Mouse (Mus musculus) liver, adult 2 months (tissue): ENCODE results near the gene Zbtb12. TPM values are rescaled to one million over a fixed set of nuclear protein-coding genes. Genes with fewer than 3 reads are reported as not detected.

Experiments used
- DNase-seq: peaks from one replicate; pipeline ENCODE4 v3.0.0-alpha.2; 2011; ENCODE audit warnings: low read depth, low spot score; ENCODE audit errors: extremely low read depth
- H3K27ac ChIP-seq: fragments of 200-500 bp; replicated peaks from 2 replicates; pipeline ENCODE4 v1.5.1; 2012; ENCODE audit warnings: low read depth, mild to moderate bottlenecking, control low read depth, inconsistent platforms, low read length; ENCODE audit not compliant: insufficient read depth
- H3K27me3 ChIP-seq: fragments of 200-500 bp; 2 replicates; pipeline ENCODE4 v1.6.1; 2012; ENCODE audit warnings: mild to moderate bottlenecking, moderate library complexity, low read length, inconsistent platforms; ENCODE audit not compliant: control insufficient read depth, insufficient read depth
- H3K36me3 ChIP-seq: fragments of 200-500 bp; 2 replicates; pipeline ENCODE4 v1.6.1; 2012; ENCODE audit warnings: low read length, inconsistent platforms; ENCODE audit not compliant: control insufficient read depth, insufficient read depth
- H3K4me1 ChIP-seq: fragments of 200-500 bp; 2 replicates; pipeline ENCODE4 v1.6.1; 2011; ENCODE audit warnings: low read length; ENCODE audit not compliant: control insufficient read depth, insufficient read depth
- H3K4me3 ChIP-seq: fragments of 200-500 bp; 2 replicates; pipeline ENCODE4 v1.5.1; 2011; ENCODE audit warnings: low read depth, mild to moderate bottlenecking, control low read depth, low read length, moderate library complexity; ENCODE audit not compliant: insufficient read depth
- H3K79me2 ChIP-seq: fragments of 200-500 bp; 2 replicates; pipeline ENCODE4 v1.6.1; 2012; ENCODE audit warnings: inconsistent platforms, mild to moderate bottlenecking, low read length, moderate library complexity; ENCODE audit not compliant: control insufficient read depth, insufficient read depth
- H3K9ac ChIP-seq: fragments of 200-500 bp; 2 replicates; pipeline ENCODE4 v1.6.1; 2012; ENCODE audit warnings: low read depth, mild to moderate bottlenecking, control low read depth, inconsistent platforms, low read length
- CTCF ChIP-seq: fragments of 200-500 bp; IDR thresholded peaks from 2 replicates; pipeline ENCODE4 v1.5.1; 2011; ENCODE audit warnings: low read depth, low read length, control low read depth
- POLR2A ChIP-seq: fragments of 200-500 bp; IDR thresholded peaks from 2 replicates; pipeline ENCODE4 v1.6.1; 2011; ENCODE audit warnings: low read length, control low read depth; ENCODE audit not compliant: insufficient read depth; ENCODE audit errors: extremely low read depth
- WGBS: fragments of 180-500 bp; shearing (Covaris S2); methylation state at CpG from one replicate; pipeline ENCODE4 v1.1.7; 2018; 5-methylcytosine and 5-hydroxymethylcytosine counted together
- polyA plus RNA-seq: library from polyadenylated mRNA; depleted of rRNA; stranded (reverse); fragments of >200 nt; gene quantifications from 2 replicates; pipeline ENCODE4 v1.2.3, GENCODE M21; 2012
- total RNA-seq: library from RNA; depleted of rRNA; stranded (reverse); fragments of >200 nt; gene quantifications from 2 replicates; pipeline ENCODE4 v1.2.3, GENCODE M21; 2014

Zbtb12 gene
- total and polyA plus RNA-seq, 2 experiments, result 1.8 to 4.6 TPM

- 99% methylated on average over 2 of the region's 2 CpGs for WGBS
- peaks cover 12% of the 10 kb centered on the region for H3K4me1 ChIP-seq
- H3K79me2 ChIP-seq, result no peaks in the 10 kb centered on the region
- TF ChIP-seq POLR2A (no peak), CTCF (peak; percentile 56)
- H3K9ac ChIP-seq, result no peak overlapping the region
- DNase-seq, result no peak
- no peak overlapping the region for H3K4me3 ChIP-seq
- no peaks in the 10 kb centered on the region for H3K36me3 ChIP-seq
- no peaks in the 10 kb centered on the region for H3K27me3 ChIP-seq
- H3K27ac ChIP-seq, result no peak overlapping the region
Observed at GRCm38 (mm10) chr17:34891377-34891776, 12.1 kb downstream of the Zbtb12 start.

GRCm38 (mm10) chr17:34893072-34893824, 14.0 kb downstream of the Zbtb12 start:
- no peak overlapping the region for H3K4me3 ChIP-seq
- peaks cover 8% of the 10 kb centered on the region for H3K4me1 ChIP-seq
- no peaks in the 10 kb centered on the region for H3K27me3 ChIP-seq
- WGBS, result 47% methylated on average over 12 of the region's 12 CpGs
- H3K9ac ChIP-seq, result no peak overlapping the region
- H3K36me3 ChIP-seq, result no peaks in the 10 kb centered on the region
- H3K79me2 ChIP-seq, result no peaks in the 10 kb centered on the region
- no peak overlapping the region for H3K27ac ChIP-seq
- peak; percentile 36 for DNase-seq
- TF ChIP-seq CTCF (no peak), POLR2A (no peak)

GRCm38 (mm10) chr17:34894074-34894597, 14.9 kb downstream of the Zbtb12 start:
- peak overlapping the region; percentile 70 for H3K4me3 ChIP-seq
- no peaks in the 10 kb centered on the region for H3K27me3 ChIP-seq
- peaks cover 8% of the 10 kb centered on the region for H3K4me1 ChIP-seq
- peaks cover 6% of the 10 kb centered on the region; the same call in 1 of the 2 replicates for H3K79me2 ChIP-seq
- H3K36me3 ChIP-seq, result no peaks in the 10 kb centered on the region
- under 1% methylated on average over 50 of the region's 51 CpGs for WGBS
- peak overlapping the region; percentile 78 for H3K27ac ChIP-seq
- peak overlapping the region; percentile 81 for H3K9ac ChIP-seq
- peak; percentile 74 for DNase-seq
- TF ChIP-seq CTCF, result peak; percentile 5; the same call in 1 of the 2 replicates
- 0 out of 2 replicates have a peak, but pooled peaks have one; percentile 34 for TF ChIP-seq POLR2A

- WGBS, result 10% methylated on average over 48 of the region's 51 CpGs
- Histone ChIP-seq H3K36me3 (no peaks in the 10 kb centered on the region), H3K27me3 (no peaks in the 10 kb centered on the region), H3K79me2 (peaks cover 10% of the 10 kb centered on the region; the same call in 1 of the 2 replicates), H3K4me3 (peak overlapping the region; percentile 70), H3K4me1 (peaks cover 8% of the 10 kb centered on the region), H3K27ac (peak overlapping the region; percentile 17; the same call in 1 of the 2 replicates), H3K9ac (peak overlapping the region; percentile 81)
- TF ChIP-seq POLR2A, result no peak
- no peak for TF ChIP-seq CTCF
- peak; percentile 47 for DNase-seq
Observed at GRCm38 (mm10) chr17:34894801-34895530, 15.7 kb downstream of the Zbtb12 start.

GRCm38 (mm10) chr17:34895724-34896123, 16.4 kb downstream of the Zbtb12 start:
- 97% methylated on average over 15 of the region's 15 CpGs for WGBS

More at GRCm38 (mm10) chr17:34895724-34896123, 16.4 kb downstream of the Zbtb12 start:
- Histone ChIP-seq H3K4me1 (peaks cover 8% of the 10 kb centered on the region), H3K27me3 (no peaks in the 10 kb centered on the region), H3K9ac (no peak overlapping the region), H3K4me3 (no peak overlapping the region), H3K79me2 (peaks cover 10% of the 10 kb centered on the region; the same call in 1 of the 2 replicates), H3K36me3 (no peaks in the 10 kb centered on the region), H3K27ac (no peak overlapping the region)
- no peak for TF ChIP-seq POLR2A
- no peak for TF ChIP-seq CTCF
- DNase-seq, result no peak
